Mouse (Mus musculus) kidney, embryonic 16.5 days (tissue): ENCODE results near the gene Fars2. TPM values are rescaled to one million over a fixed set of nuclear protein-coding genes. Genes with fewer than 3 reads are reported as not detected.

Experiments used
- ATAC-seq: fragments of 200-750 bp; cut with Nextera tagmentation; 2 replicates; pipeline ENCODE4 v1.8.0; 2017; ENCODE audit warnings: moderate TSS enrichment; ENCODE audit not compliant: low FRiP score, low TSS enrichment
- H3K27ac ChIP-seq: fragments of 300-500 bp; sonication (generic); 2 replicates; pipeline ENCODE4 v1.5.1; 2014; ENCODE audit warnings: low read length
- H3K27me3 ChIP-seq: fragments of 300-500 bp; sonication (generic); 2 replicates; pipeline ENCODE4 v1.6.1; 2014; ENCODE audit warnings: low read length, control low read depth, mixed read lengths; ENCODE audit not compliant: insufficient read depth
- H3K36me3 ChIP-seq: fragments of 300-500 bp; sonication (generic); 2 replicates; pipeline ENCODE4 v1.6.1; 2014; ENCODE audit warnings: low read length, control low read depth, mixed read lengths; ENCODE audit not compliant: insufficient read depth
- H3K4me1 ChIP-seq: fragments of 300-500 bp; sonication (generic); 2 replicates; pipeline ENCODE4 v1.6.1; 2014; ENCODE audit warnings: low read length, control low read depth, mixed read lengths; ENCODE audit not compliant: insufficient read depth
- H3K4me2 ChIP-seq: fragments of 300-500 bp; sonication (generic); replicated peaks from 2 replicates; pipeline ENCODE4 v1.6.1; 2014; ENCODE audit warnings: low read depth, low read length
- H3K4me3 ChIP-seq: fragments of 300-500 bp; sonication (generic); 2 replicates; pipeline ENCODE4 v1.5.1; 2014; ENCODE audit warnings: mild to moderate bottlenecking, low read length
- H3K9ac ChIP-seq: fragments of 300-500 bp; sonication (generic); replicated peaks from 2 replicates; pipeline ENCODE4 v1.6.1; 2014; ENCODE audit warnings: low read length
- H3K9me3 ChIP-seq: fragments of 300-500 bp; sonication (generic); 2 replicates; pipeline ENCODE4 v1.6.1; 2016; ENCODE audit warnings: low read length, control low read depth
- WGBS: fragments of 180-500 bp; shearing (Covaris S2); extraction: QIAGEN DNeasy Blood & Tissue Kit; methylation state at CpG from one replicate; pipeline ENCODE4 v1.1.7; 2014; 5-methylcytosine and 5-hydroxymethylcytosine counted together
- polyA plus RNA-seq: library from polyadenylated mRNA; unstranded; fragments of >200 nt; fragmentation: Nextera tagmentation; extraction: Ambion mirVana; gene quantifications from 2 replicates; pipeline ENCODE4 v1.2.1, GENCODE M21; 2015

Fars2 gene
- polyA plus RNA-seq, 1 experiment from 2014 or later: 48.6 TPM

DNA sequence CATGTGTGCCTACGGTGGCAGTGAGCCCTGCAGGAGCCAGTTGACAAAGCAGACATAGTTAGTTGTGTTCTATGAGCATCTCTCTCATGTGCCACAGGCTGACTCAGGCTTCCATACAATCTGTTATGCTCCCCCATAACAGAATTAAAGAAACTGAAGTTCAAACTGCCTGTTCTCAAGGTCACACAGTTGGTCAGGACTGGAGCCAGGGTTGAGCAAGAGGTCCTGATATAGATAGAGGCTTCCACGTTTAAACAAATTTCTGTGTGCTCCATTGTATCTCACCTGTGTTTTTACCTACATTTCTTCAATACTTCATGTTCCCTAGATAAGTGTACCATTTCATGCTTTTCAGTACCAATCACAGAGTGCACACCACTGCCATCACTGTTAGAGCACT lies 362.9 kb downstream of the Fars2 start:
- 91% methylated on average over 2 of the region's 2 CpGs for WGBS
- no peak for ATAC-seq
- no peak overlapping the region for H3K27ac ChIP-seq

DNA sequence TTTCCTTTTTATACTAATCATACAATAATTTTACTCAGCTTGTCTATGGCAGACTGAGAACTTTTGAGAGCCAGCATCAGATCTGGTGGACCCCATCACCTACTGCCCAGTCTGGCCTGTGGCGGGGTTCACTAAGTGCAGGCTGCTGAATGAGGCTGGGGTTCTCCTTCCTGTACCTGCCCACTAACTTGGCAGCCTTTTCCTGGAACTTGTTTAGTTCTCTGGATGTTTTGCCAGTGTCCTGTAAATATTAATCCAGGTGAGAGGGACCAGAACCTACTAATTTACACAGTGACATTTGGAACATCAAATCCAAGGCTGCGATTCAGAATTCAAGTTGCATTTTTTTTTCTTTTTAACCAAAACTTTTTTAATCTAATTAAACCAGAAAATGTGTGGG lies 367.2 kb downstream of the Fars2 start:
- no peaks in the 10 kb centered on the region for H3K36me3 ChIP-seq
- WGBS: 93% methylated on average over 2 of the region's 2 CpGs
- H3K9me3 ChIP-seq: 0 out of 2 replicates have a peak, but pooled peaks cover 6% of the 10 kb centered on the region
- H3K4me2 ChIP-seq: no peak overlapping the region
- no peak overlapping the region for H3K9ac ChIP-seq
- H3K27ac ChIP-seq: no peak overlapping the region
- H3K4me3 ChIP-seq: no peak overlapping the region
- ATAC-seq: no peak
- no peaks in the 10 kb centered on the region for H3K4me1 ChIP-seq
- no peaks in the 10 kb centered on the region for H3K27me3 ChIP-seq

More for the DNA sequence above, 362.9 kb downstream of the Fars2 start:
- Histone ChIP-seq H3K27me3 (no peaks in the 10 kb centered on the region), H3K4me1 (peaks cover 10% of the 10 kb centered on the region), H3K9ac (no peak overlapping the region), H3K4me2 (no peak overlapping the region), H3K36me3 (no peaks in the 10 kb centered on the region), H3K9me3 (0 out of 2 replicates have a peak, but pooled peaks cover 6% of the 10 kb centered on the region), H3K4me3 (no peak overlapping the region)

DNA sequence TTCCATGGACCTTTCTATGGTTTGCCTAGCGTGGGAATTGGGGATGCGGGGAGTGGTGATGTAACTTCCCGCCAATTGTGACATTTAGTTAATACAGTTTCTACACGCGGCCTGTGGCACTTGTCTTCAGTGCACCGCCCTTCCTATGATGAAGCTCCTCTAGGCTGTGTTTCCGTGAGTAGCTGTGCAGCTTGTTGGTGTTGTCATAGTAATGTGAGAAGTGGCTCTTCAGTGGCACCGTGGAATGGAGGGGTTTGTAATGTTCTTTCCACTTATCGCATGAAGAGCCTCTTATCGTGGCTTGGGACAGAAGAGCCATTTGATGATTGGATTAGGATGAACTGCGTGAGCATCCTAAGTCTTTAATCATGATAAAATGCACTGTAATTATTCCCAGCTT lies 369.5 kb downstream of the Fars2 start:
- no peaks in the 10 kb centered on the region for H3K4me1 ChIP-seq
- H3K36me3 ChIP-seq: no peaks in the 10 kb centered on the region
- ATAC-seq: no peak
- no peak overlapping the region for H3K9ac ChIP-seq
- 0 out of 2 replicates have a peak, but pooled peaks cover 6% of the 10 kb centered on the region for H3K9me3 ChIP-seq
- no peaks in the 10 kb centered on the region for H3K27me3 ChIP-seq
- H3K4me3 ChIP-seq: no peak overlapping the region
- WGBS: 84% methylated on average over 11 of the region's 11 CpGs
- no peak overlapping the region for H3K27ac ChIP-seq
- H3K4me2 ChIP-seq: no peak overlapping the region

DNA sequence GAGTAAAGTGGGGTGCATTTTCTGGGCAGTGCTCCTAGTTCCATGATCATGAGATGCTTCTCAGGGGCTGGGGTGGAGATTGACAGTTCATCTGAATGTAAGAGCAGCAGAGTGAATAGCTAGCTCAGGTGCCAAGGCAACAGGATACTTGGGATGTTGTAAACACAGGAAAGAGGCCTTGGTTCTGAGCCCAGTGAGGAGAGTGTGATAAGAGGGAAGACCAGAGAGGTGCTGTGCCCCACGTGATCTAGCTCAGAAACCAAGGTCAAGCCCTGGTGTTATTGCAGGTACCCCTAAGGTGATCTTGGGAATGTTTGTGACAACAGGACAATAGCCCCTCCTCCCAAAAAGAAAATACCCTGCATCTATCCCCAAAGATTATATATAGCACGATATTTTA lies 372.2 kb downstream of the Fars2 start:
- H3K27me3 ChIP-seq: no peaks in the 10 kb centered on the region
- H3K4me1 ChIP-seq: no peaks in the 10 kb centered on the region
- no peaks in the 10 kb centered on the region for H3K36me3 ChIP-seq
- no peak overlapping the region for H3K27ac ChIP-seq
- H3K4me3 ChIP-seq: no peak overlapping the region
- 76% methylated on average over 2 of the region's 2 CpGs for WGBS
- no peak for ATAC-seq
- H3K9ac ChIP-seq: no peak overlapping the region
- no peak overlapping the region for H3K4me2 ChIP-seq
- H3K9me3 ChIP-seq: no peaks in the 10 kb centered on the region

DNA sequence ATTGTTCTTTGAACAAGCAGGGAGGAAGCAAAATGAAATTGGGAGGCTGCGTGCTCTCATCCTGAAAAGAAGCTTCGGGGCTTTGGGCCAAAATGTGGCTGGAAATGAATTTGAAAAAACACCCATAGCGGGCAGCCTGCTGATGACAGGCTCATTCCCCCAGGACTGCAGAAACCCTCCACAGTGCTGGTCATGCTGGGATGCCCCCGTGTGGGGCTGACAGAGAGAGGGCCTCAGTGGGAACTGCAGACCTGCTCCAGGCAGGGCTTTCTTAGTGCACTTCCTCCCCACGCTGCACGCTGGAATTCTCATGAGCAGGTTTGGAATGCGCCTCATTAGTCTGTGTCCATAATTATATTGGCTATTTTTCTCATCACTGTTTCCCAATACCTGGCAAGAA lies 373.4 kb downstream of the Fars2 start:
- no peak overlapping the region for H3K4me2 ChIP-seq
- no peaks in the 10 kb centered on the region for H3K27me3 ChIP-seq
- 61% methylated on average over 7 of the region's 7 CpGs for WGBS
- no peak overlapping the region for H3K27ac ChIP-seq
- no peaks in the 10 kb centered on the region for H3K9me3 ChIP-seq
- no peaks in the 10 kb centered on the region for H3K36me3 ChIP-seq
- no peak overlapping the region for H3K9ac ChIP-seq
- H3K4me1 ChIP-seq: no peaks in the 10 kb centered on the region
- no peak overlapping the region for H3K4me3 ChIP-seq
- ATAC-seq: peak; percentile 46; the same call in 1 of the 2 replicates

DNA sequence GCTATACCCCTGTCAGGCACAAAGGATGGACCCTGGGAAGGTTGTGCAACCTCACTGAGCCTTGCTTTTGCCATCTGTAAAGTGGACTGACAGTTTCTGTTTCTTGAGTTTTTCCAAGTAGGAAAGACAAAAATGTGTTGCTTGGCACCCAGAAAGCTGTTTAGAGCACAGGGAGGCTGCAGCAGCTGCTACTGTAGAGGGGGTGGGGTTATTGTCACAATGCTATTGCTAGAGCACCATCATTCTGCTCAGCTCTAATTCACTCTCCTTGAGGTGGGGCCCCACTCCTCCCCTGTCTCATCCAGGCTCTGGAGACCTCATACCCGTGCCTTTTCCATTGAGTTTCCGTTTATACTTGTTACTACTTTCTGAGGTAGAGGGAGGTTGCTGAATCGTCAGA lies 375.2 kb downstream of the Fars2 start:
- Histone ChIP-seq H3K4me1 (no peaks in the 10 kb centered on the region), H3K27me3 (no peaks in the 10 kb centered on the region), H3K9ac (no peak overlapping the region), H3K36me3 (no peaks in the 10 kb centered on the region), H3K4me2 (no peak overlapping the region), H3K4me3 (no peak overlapping the region), H3K27ac (no peak overlapping the region), H3K9me3 (no peaks in the 10 kb centered on the region)
- 69% methylated on average over 3 of the region's 3 CpGs for WGBS
- no peak for ATAC-seq

DNA sequence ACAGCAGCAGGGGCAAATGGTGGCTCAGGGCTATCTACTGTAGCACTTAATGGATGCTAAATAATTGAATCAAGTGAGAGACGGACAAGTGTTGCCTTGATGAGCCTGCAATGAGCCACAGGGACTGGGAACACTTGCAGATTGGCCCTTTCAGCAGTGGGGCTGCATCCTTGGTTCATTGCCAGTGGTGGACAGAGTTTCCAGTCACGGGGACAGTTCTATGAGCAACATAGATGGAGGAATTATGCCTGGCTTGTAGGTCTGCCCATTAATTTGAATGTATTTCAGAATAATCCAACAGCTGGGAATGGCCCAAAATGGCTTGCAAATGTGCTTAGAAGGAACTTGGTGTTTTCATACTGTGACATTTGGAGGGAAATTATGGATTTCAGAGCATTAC lies 376.1 kb downstream of the Fars2 start:
- no peaks in the 10 kb centered on the region for H3K27me3 ChIP-seq
- no peak overlapping the region for H3K9ac ChIP-seq
- no peaks in the 10 kb centered on the region for H3K9me3 ChIP-seq
- H3K27ac ChIP-seq: no peak overlapping the region
- H3K4me1 ChIP-seq: no peaks in the 10 kb centered on the region
- ATAC-seq: no peak
- WGBS: 60% methylated on average over 2 of the region's 2 CpGs
- no peak overlapping the region for H3K4me3 ChIP-seq
- no peak overlapping the region for H3K4me2 ChIP-seq
- no peaks in the 10 kb centered on the region for H3K36me3 ChIP-seq

DNA sequence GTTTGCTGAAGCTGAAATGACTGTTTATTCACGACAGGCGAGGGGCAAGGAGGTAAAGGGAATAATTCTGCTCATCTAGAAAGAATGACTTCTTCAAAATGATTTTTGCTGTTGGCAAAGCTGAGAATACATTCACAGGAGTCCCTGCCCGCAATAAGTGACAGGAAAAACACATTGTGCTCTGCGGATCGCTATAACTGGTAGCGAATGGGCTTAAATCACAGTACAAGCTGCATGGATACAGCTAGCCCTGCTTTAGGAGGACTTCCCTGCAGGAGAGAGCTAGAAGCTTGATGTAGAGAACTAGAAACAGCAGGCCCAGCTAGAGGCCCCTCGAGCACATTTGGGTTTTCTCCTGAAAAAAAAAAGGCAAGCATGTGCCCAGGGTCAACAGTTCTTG lies 376.6 kb downstream of the Fars2 start:
- Histone ChIP-seq H3K27ac (no peak overlapping the region), H3K9ac (no peak overlapping the region), H3K4me2 (no peak overlapping the region), H3K4me3 (no peak overlapping the region), H3K9me3 (no peaks in the 10 kb centered on the region), H3K4me1 (no peaks in the 10 kb centered on the region), H3K27me3 (no peaks in the 10 kb centered on the region), H3K36me3 (no peaks in the 10 kb centered on the region)
- 87% methylated on average over 7 of the region's 7 CpGs for WGBS
- no peak for ATAC-seq

DNA sequence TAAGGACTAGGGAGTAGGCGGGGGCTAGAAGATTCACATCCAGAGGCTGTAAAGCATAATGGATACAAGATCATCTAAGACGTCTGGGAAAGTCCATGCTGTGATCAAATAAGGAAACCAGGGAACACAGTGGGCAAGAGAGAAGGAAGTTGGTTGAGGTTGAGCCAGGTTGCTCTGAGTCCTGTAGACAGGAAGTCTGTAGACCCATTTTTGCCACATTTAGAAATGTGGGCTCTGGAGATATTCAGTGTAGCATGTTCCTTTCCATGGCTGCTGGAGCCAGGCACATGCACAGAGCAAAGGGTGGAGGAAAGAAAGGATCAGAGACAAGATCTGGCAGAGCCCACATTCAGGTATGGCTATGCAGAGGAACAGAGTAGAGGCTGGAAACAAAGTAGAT lies 378.8 kb downstream of the Fars2 start:
- Histone ChIP-seq H3K27ac (no peak overlapping the region), H3K9ac (no peak overlapping the region)
- WGBS: 90% methylated on average over 2 of the region's 2 CpGs

DNA sequence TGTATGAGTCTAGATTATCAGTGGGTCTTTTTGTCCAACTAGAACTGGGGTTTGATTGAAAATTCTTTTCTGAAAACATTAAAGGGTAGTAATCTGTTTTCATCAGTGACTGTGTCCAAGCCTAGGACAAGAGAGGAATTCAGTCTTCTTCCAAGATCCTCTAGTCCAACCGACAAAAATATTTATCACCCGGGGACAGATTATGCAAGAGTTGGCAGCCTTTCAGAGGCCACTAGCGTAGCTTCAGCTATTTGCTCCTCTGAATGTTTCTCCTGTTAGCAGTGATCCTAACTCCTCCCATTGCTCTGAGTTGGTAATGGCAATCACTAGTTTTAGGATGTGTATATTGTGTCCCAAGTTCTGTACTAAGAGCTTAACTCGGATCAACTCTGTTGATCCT lies 380.1 kb downstream of the Fars2 start:
- ATAC-seq: no peak
- Histone ChIP-seq H3K4me2 (no peak overlapping the region), H3K27me3 (no peaks in the 10 kb centered on the region), H3K36me3 (no peaks in the 10 kb centered on the region), H3K4me1 (0 out of 2 replicates have a peak, but pooled peaks cover 5% of the 10 kb centered on the region), H3K27ac (no peak overlapping the region), H3K4me3 (no peak overlapping the region), H3K9ac (no peak overlapping the region), H3K9me3 (no peaks in the 10 kb centered on the region)
- 61% methylated on average over 4 of the region's 4 CpGs for WGBS

More for the DNA sequence above, 378.8 kb downstream of the Fars2 start:
- no peak overlapping the region for H3K4me2 ChIP-seq
- no peaks in the 10 kb centered on the region for H3K9me3 ChIP-seq
- ATAC-seq: no peak
- no peak overlapping the region for H3K4me3 ChIP-seq
- H3K27me3 ChIP-seq: no peaks in the 10 kb centered on the region
- 0 out of 2 replicates have a peak, but pooled peaks cover 5% of the 10 kb centered on the region for H3K4me1 ChIP-seq
- H3K36me3 ChIP-seq: no peaks in the 10 kb centered on the region
